Mouse (Mus musculus): ENCODE measurements around the gene Kcnip1. TPM values are rescaled to one million over a fixed set of nuclear protein-coding genes. Genes with fewer than 3 reads are reported as not detected.

Gene Kcnip1
- polyA plus RNA-seq (2015; fragmentation: Nextera tagmentation; extraction: Ambion mirVana), result 3.9 and 5.1 TPM in 2 replicates

- Histone ChIP-seq H3K36me3 (ENCODE audit: control insufficient read depth, insufficient read depth, low read length) (no peaks in the 10 kb centered on the region), H3K9me3 (ENCODE audit: control insufficient read depth, low read length) (no peaks in the 10 kb centered on the region), H3K27ac (replicated peaks) (peak within 1 kb of the TSS; percentile 24; the same call in 1 of the 2 replicates), H3K4me3 (ENCODE audit: low read depth, low read length) (peak within 1 kb of the TSS; percentile 21), H3K4me2 (replicated peaks; ENCODE audit: low read depth) (peak within 1 kb of the TSS; percentile 45), H3K4me1 (replicated peaks; ENCODE audit: control insufficient read depth, insufficient read depth) (no peaks in the 10 kb centered on the region), H3K9ac (ENCODE audit: low read length) (peak within 1 kb of the TSS; percentile 31; the same call in 1 of the 2 replicates), H3K27me3 (ENCODE audit: control insufficient read depth, insufficient read depth, low read length) (no peaks in the 10 kb centered on the region)
- no peak for TF ChIP-seq EP300 (optimal IDR thresholded peaks at IDR 0.05)
- TF ChIP-seq CTCF (IDR thresholded peaks at IDR 0.05; ENCODE audit: low read depth), result no peak
- WGBS, result 13% methylated on average over 12 of the region's 12 CpGs
- ATAC-seq (ENCODE audit: low FRiP score, low TSS enrichment) (peak; percentile 29; the same call in 1 of the 2 replicates), DNase-seq (ENCODE audit: low spot score) (no peak)
These were observed at the start of gene Kcnip1 for GRCm38 (mm10) chr11:33992938-33993337. TSS of gene Kcnip1 (minus strand) at chr11:33993152.

DNA sequence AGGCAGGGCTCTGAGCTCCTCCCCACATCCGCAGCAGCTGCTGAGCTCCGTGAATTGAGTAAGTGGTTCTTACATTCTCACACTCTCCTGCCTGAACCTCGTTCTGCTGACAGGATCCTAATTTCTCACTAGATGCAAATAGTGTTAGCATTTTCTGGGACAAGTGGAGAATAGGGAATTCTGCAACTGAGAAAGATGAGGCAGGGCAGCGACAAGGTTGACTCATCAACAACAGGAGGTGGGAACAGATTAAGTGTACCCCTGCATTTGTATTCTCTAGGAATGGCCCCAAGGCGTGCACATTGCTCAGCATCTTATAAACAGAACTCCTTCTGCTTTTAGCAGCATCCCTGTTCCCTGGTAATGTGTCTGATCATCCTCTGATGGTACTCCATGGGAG lies 47.1 kb upstream of the Kcnip1 start:
- WGBS, result 73% methylated on average over 5 of the region's 5 CpGs
- DNase-seq (ENCODE audit: low spot score), result no peak
- Histone ChIP-seq H3K9me3 (ENCODE audit: control insufficient read depth, low read length) (no peaks in the 10 kb centered on the region), H3K9ac (ENCODE audit: low read length) (no peak overlapping the region), H3K27ac (replicated peaks) (no peak overlapping the region), H3K4me1 (replicated peaks; ENCODE audit: control insufficient read depth, insufficient read depth) (no peaks in the 10 kb centered on the region), H3K4me3 (ENCODE audit: low read depth, low read length) (no peak overlapping the region), H3K27me3 (ENCODE audit: control insufficient read depth, insufficient read depth, low read length) (no peaks in the 10 kb centered on the region), H3K4me2 (replicated peaks; ENCODE audit: low read depth) (no peak overlapping the region), H3K36me3 (ENCODE audit: control insufficient read depth, insufficient read depth, low read length) (no peaks in the 10 kb centered on the region)
- TF ChIP-seq CTCF (IDR thresholded peaks at IDR 0.05; ENCODE audit: low read depth), result no peak
- no peak for TF ChIP-seq EP300 (optimal IDR thresholded peaks at IDR 0.05)
- ATAC-seq (ENCODE audit: low FRiP score, low TSS enrichment), result no peak

- DNase-seq (ENCODE audit: low spot score) (no peak), ATAC-seq (ENCODE audit: low FRiP score, low TSS enrichment) (no peak)
- no peak overlapping the region for H3K27ac ChIP-seq (replicated peaks)
- H3K4me2 ChIP-seq (replicated peaks; ENCODE audit: low read depth), result no peak overlapping the region
- no peaks in the 10 kb centered on the region for H3K27me3 ChIP-seq (ENCODE audit: control insufficient read depth, insufficient read depth, low read length)
- no peak overlapping the region for H3K9ac ChIP-seq (ENCODE audit: low read length)
- WGBS, result 75% methylated on average over 5 of the region's 5 CpGs
- H3K36me3 ChIP-seq (ENCODE audit: control insufficient read depth, insufficient read depth, low read length), result no peaks in the 10 kb centered on the region
- TF ChIP-seq CTCF (IDR thresholded peaks at IDR 0.05; ENCODE audit: low read depth), result no peak
- TF ChIP-seq EP300 (optimal IDR thresholded peaks at IDR 0.05), result no peak
- H3K9me3 ChIP-seq (ENCODE audit: control insufficient read depth, low read length), result no peaks in the 10 kb centered on the region
- H3K4me1 ChIP-seq (replicated peaks; ENCODE audit: control insufficient read depth, insufficient read depth), result no peaks in the 10 kb centered on the region
- no peak overlapping the region for H3K4me3 ChIP-seq (ENCODE audit: low read depth, low read length)
These were observed 43.1 kb upstream of the Kcnip1 start for GRCm38 (mm10) chr11:34035909-34036658.

GRCm38 (mm10) chr11:34034794-34035193 lies 41.8 kb upstream of the Kcnip1 start:
- no peak overlapping the region for H3K4me2 ChIP-seq (replicated peaks; ENCODE audit: low read depth)
- H3K27ac ChIP-seq (replicated peaks), result no peak overlapping the region
- TF ChIP-seq CTCF (IDR thresholded peaks at IDR 0.05; ENCODE audit: low read depth) (no peak), EP300 (optimal IDR thresholded peaks at IDR 0.05) (no peak)
- DNase-seq (ENCODE audit: low spot score), result no peak
- H3K9ac ChIP-seq (ENCODE audit: low read length), result no peak overlapping the region
- H3K9me3 ChIP-seq (ENCODE audit: control insufficient read depth, low read length), result no peaks in the 10 kb centered on the region
- H3K4me1 ChIP-seq (replicated peaks; ENCODE audit: control insufficient read depth, insufficient read depth), result no peaks in the 10 kb centered on the region
- H3K36me3 ChIP-seq (ENCODE audit: control insufficient read depth, insufficient read depth, low read length), result no peaks in the 10 kb centered on the region
- no peak overlapping the region for H3K4me3 ChIP-seq (ENCODE audit: low read depth, low read length)
- 78% methylated on average over 2 of the region's 2 CpGs for WGBS
- H3K27me3 ChIP-seq (ENCODE audit: control insufficient read depth, insufficient read depth, low read length), result no peaks in the 10 kb centered on the region
- ATAC-seq (ENCODE audit: low FRiP score, low TSS enrichment), result no peak

DNA sequence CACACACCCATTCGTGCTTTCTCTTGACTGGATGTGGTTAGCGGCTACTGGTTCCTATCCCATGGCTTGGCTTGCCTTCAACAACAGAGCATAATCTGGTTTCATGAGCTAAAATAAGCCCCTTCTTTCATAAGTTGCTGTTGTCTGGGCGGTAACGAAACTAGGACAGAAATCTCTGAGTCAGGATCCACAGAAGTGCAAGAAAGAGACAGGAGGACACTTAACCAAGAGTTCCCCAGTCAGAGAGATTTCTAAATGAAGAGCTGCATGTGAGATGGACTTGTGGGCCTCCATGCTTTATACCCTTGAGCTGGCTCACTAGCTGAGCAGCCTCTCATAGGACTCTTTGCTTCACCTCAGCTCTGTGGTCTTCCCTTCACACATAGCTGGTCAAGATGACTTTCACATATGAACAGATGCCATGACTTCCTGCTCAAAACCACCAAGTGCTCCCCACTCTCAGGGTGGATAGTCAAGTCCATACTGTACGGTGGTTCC lies 41.1 kb upstream of the Kcnip1 start:
- Histone ChIP-seq H3K27me3 (ENCODE audit: control insufficient read depth, insufficient read depth, low read length) (no peaks in the 10 kb centered on the region), H3K4me2 (replicated peaks; ENCODE audit: low read depth) (no peak overlapping the region), H3K9me3 (ENCODE audit: control insufficient read depth, low read length) (no peaks in the 10 kb centered on the region), H3K27ac (replicated peaks) (no peak overlapping the region), H3K36me3 (ENCODE audit: control insufficient read depth, insufficient read depth, low read length) (no peaks in the 10 kb centered on the region), H3K9ac (ENCODE audit: low read length) (no peak overlapping the region), H3K4me3 (ENCODE audit: low read depth, low read length) (no peak overlapping the region), H3K4me1 (replicated peaks; ENCODE audit: control insufficient read depth, insufficient read depth) (no peaks in the 10 kb centered on the region)
- 80% methylated on average over 5 of the region's 5 CpGs for WGBS
- ATAC-seq (ENCODE audit: low FRiP score, low TSS enrichment), result no peak
- TF ChIP-seq EP300 (optimal IDR thresholded peaks at IDR 0.05) (no peak), CTCF (IDR thresholded peaks at IDR 0.05; ENCODE audit: low read depth) (no peak)
- no peak for DNase-seq (ENCODE audit: low spot score)

All from stomach, postnatal 0 days (tissue).